8 mouse cellular contexts compared by ENCODE assay signal in genomic region chr2:116075902-116076301, GRCm38 (mm10). TPM values are rescaled to one million over a fixed set of nuclear protein-coding genes. Genes with fewer than 3 reads are reported as not detected.
DNase-seq lines count a peak whose midpoint lies in the region; ATAC-seq lines count a peak whose summit lies in the region.
"Had no signal": no experiment of that assay in that cellular context is flagged by ENCODE, and none has a peak within 500 bp of the region (broad histone marks: within the 10 kb centered on the region; RNA-seq: fewer than 3 reads in every experiment).

No protein-coding gene starts in this region.

- H3K9ac ChIP-seq in forebrain, embryonic 14.5 days (ENCODE audit: low read length): peak overlapping the region; percentile 99
- peak overlapping the region; percentile 60 for H3K9ac ChIP-seq in intestine, embryonic 14.5 days (ENCODE audit: low read length)
- H3K9ac ChIP-seq in liver, embryonic 15.5 days: no peak overlapping the region
- peak overlapping the region; percentile 33 for H3K9ac ChIP-seq in neural tube, embryonic 15.5 days (replicated peaks)

- DNase-seq in NIH3T3 (ENCODE audit: low read depth): peak; percentile 69
- DNase-seq in adrenal gland, postnatal 10 days: peak; percentile 87
- peak; percentile 89 for DNase-seq in forebrain, embryonic 14.5 days (ENCODE audit: low spot score)
- peak; percentile 86 for DNase-seq in intestine, embryonic 14.5 days (ENCODE audit: low spot score)
- no peak for DNase-seq in natural killer cell, adult 2 months (ENCODE audit: low spot score in 2 of 2)

- peak overlapping the region; percentile 34 for H3K4me3 ChIP-seq in forebrain, embryonic 14.5 days (ENCODE audit: low read depth, low read length)
- peak overlapping the region; percentile 44 for H3K4me3 ChIP-seq in intestine, embryonic 14.5 days (ENCODE audit: low read depth, low read length)
- peak overlapping the region; percentile 42 for H3K4me3 ChIP-seq in liver, embryonic 15.5 days (replicated peaks)
- peak overlapping the region; percentile 41 for H3K4me3 ChIP-seq in neural tube, embryonic 15.5 days (replicated peaks)

- H3K27ac ChIP-seq in forebrain, embryonic 14.5 days (ENCODE audit: low read depth, low read length): peak overlapping the region; percentile 86
- peak overlapping the region; percentile 86 for H3K27ac ChIP-seq in intestine, embryonic 14.5 days (ENCODE audit: low read depth)
- no peak overlapping the region for H3K27ac ChIP-seq in liver, embryonic 15.5 days (replicated peaks)
- H3K27ac ChIP-seq in neural tube, embryonic 15.5 days (replicated peaks): peak overlapping the region; percentile 10; the same call in 1 of the 2 replicates

- ATAC-seq in forebrain, embryonic 14.5 days: peak; percentile 74
- ATAC-seq in intestine, embryonic 14.5 days (replicated peaks; ENCODE audit: low FRiP score, low TSS enrichment, low read depth): peak; percentile 70
- ATAC-seq in liver, embryonic 15.5 days (ENCODE audit: insufficient read depth): no peak
- peak; percentile 71 for ATAC-seq in neural tube, embryonic 15.5 days (ENCODE audit: low FRiP score)

- H3K4me2 ChIP-seq in forebrain, embryonic 14.5 days (ENCODE audit: low read length): peak overlapping the region; percentile 81
- H3K4me2 ChIP-seq in intestine, embryonic 14.5 days (ENCODE audit: low read length): peak overlapping the region; percentile 68
- H3K4me2 ChIP-seq in liver, embryonic 15.5 days: peak overlapping the region; percentile 57
- peak overlapping the region; percentile 64 for H3K4me2 ChIP-seq in neural tube, embryonic 15.5 days

- H3K27me3 ChIP-seq in forebrain, embryonic 14.5 days (replicated peaks; ENCODE audit: control insufficient read depth, insufficient read depth, low read length): 0 out of 2 replicates have a peak, but pooled peaks cover 8% of the 10 kb centered on the region
- peaks cover 19% of the 10 kb centered on the region; the same call in 1 of the 2 replicates for H3K27me3 ChIP-seq in intestine, embryonic 14.5 days (replicated peaks; ENCODE audit: control insufficient read depth, insufficient read depth, low read length)
- peaks cover 70% of the 10 kb centered on the region for H3K27me3 ChIP-seq in liver, embryonic 15.5 days
- H3K27me3 ChIP-seq in neural tube, embryonic 15.5 days (replicated peaks): peaks cover 10% of the 10 kb centered on the region

- peaks cover 15% of the 10 kb centered on the region; the same call in 1 of the 2 replicates for H3K4me1 ChIP-seq in forebrain, embryonic 14.5 days (ENCODE audit: control insufficient read depth, insufficient read depth, low read length)
- peaks cover 13% of the 10 kb centered on the region for H3K4me1 ChIP-seq in intestine, embryonic 14.5 days (replicated peaks; ENCODE audit: control insufficient read depth, insufficient read depth, low read length)
- H3K4me1 ChIP-seq in liver, embryonic 15.5 days (replicated peaks): peaks cover 3% of the 10 kb centered on the region; the same call in 1 of the 2 replicates
- peaks cover 26% of the 10 kb centered on the region for H3K4me1 ChIP-seq in neural tube, embryonic 15.5 days

- no peaks in the 10 kb centered on the region for H3K9me3 ChIP-seq in forebrain, embryonic 14.5 days (replicated peaks; ENCODE audit: control insufficient read depth, low read length)
- H3K9me3 ChIP-seq in intestine, embryonic 14.5 days (ENCODE audit: control insufficient read depth, low read length): no peaks in the 10 kb centered on the region
- no peaks in the 10 kb centered on the region for H3K9me3 ChIP-seq in liver, embryonic 15.5 days (replicated peaks)
- H3K9me3 ChIP-seq in neural tube, embryonic 15.5 days (replicated peaks): no peaks in the 10 kb centered on the region

- under 1% methylated on average over 23 of the region's 23 CpGs for WGBS in forebrain, embryonic 14.5 days
- WGBS in intestine, embryonic 14.5 days: under 1% methylated on average over 23 of the region's 23 CpGs
- WGBS in liver, embryonic 15.5 days (ENCODE audit: insufficient replicate concordance): 1% methylated on average over 23 of the region's 23 CpGs
- WGBS in neural tube, embryonic 15.5 days: under 1% methylated on average over 23 of the region's 23 CpGs

- H3K36me3 ChIP-seq in forebrain, embryonic 14.5 days (ENCODE audit: control insufficient read depth, insufficient read depth, low read length): no peaks in the 10 kb centered on the region
- H3K36me3 ChIP-seq in intestine, embryonic 14.5 days (ENCODE audit: control insufficient read depth, insufficient read depth, low read length): no peaks in the 10 kb centered on the region
- H3K36me3 ChIP-seq in liver, embryonic 15.5 days (replicated peaks): no peaks in the 10 kb centered on the region
- no peaks in the 10 kb centered on the region for H3K36me3 ChIP-seq in neural tube, embryonic 15.5 days

RNA-seq across cellular contexts. Expression of gene Meis2, which starts 10.3 kb away (rescaled TPM):
- 100 to 1,000 TPM in 1 of 2 experiments, 10 to 100 TPM in 1; 93.8 to 104 TPM for total RNA-seq in adrenal gland, postnatal 10 days (2021)
- 99.1 and 114 TPM in 2 replicates for polyA plus RNA-seq in forebrain, embryonic 14.5 days (2014; fragmentation: Nextera tagmentation; extraction: Ambion mirVana)
- 67.3 and 73.2 TPM in 2 replicates for polyA plus RNA-seq in intestine, embryonic 14.5 days (2014; fragmentation: Nextera tagmentation; extraction: Ambion mirVana)
- 1.4 and 2.3 TPM in 2 replicates for polyA plus RNA-seq in liver, embryonic 15.5 days (2015; fragmentation: Nextera tagmentation; extraction: Ambion mirVana)
- polyA plus RNA-seq in neural tube, embryonic 15.5 days (2015; fragmentation: Nextera tagmentation; extraction: Ambion mirVana): 74.4 and 95.5 TPM in 2 replicates
- total RNA-seq: neutrophil, adult 5-6 weeks had no signal

Comparison
In these comparisons a context has a peak if more than half of its experiments do, and no peak if none do; other contexts are left out.
1. DNase-seq: peak in NIH3T3 (single experiment), adrenal gland, postnatal 10 days (single experiment), forebrain, embryonic 14.5 days (single experiment) and intestine, embryonic 14.5 days (single experiment); none in natural killer cell, adult 2 months (0 of 2).
2. RNA of gene Meis2, which starts 10.3 kb away (polyA plus RNA-seq): 99.1 to 114 TPM in forebrain, embryonic 14.5 days, 74.4 to 95.5 TPM in neural tube, embryonic 15.5 days and 67.3 to 73.2 TPM in intestine, embryonic 14.5 days; 1.4 to 2.3 TPM in liver, embryonic 15.5 days; every median in the first group is over 10 times any median in the second.
3. Peak in every context shown above with its lines, with median percentiles within 50 percentile points of each other: H3K4me2 ChIP-seq and H3K4me3 ChIP-seq.